Mouse (Mus musculus) kidney, embryonic 15.5 days (tissue): ENCODE measurements around the gene Fam206a. TPM values are rescaled to one million over a fixed set of nuclear protein-coding genes. Genes with fewer than 3 reads are reported as not detected.
A peak's percentile ranks its signal among the peaks of the same experiment; 100 is the strongest.

Experiments
- ATAC-seq: fragments of 200-750 bp; cut with Nextera tagmentation; replicated peaks from 2 replicates; pipeline ENCODE4 v1.8.0; 2017; ENCODE audit warnings: moderate TSS enrichment; ENCODE audit not compliant: low FRiP score
- H3K27ac ChIP-seq: fragments of 300-500 bp; sonication (generic); 2 replicates; pipeline ENCODE4 v1.5.1; 2015; ENCODE audit warnings: mild to moderate bottlenecking, inconsistent platforms
- H3K27me3 ChIP-seq: fragments of 300-500 bp; sonication (generic); 2 replicates; pipeline ENCODE4 v1.6.1; 2015; ENCODE audit warnings: inconsistent platforms
- H3K36me3 ChIP-seq: fragments of 300-500 bp; sonication (generic); 2 replicates; pipeline ENCODE4 v1.6.1; 2015; ENCODE audit warnings: inconsistent platforms
- H3K4me1 ChIP-seq: fragments of 300-500 bp; sonication (generic); 2 replicates; pipeline ENCODE4 v1.6.1; 2015; ENCODE audit warnings: inconsistent platforms
- H3K4me2 ChIP-seq: fragments of 300-500 bp; sonication (generic); 2 replicates; pipeline ENCODE4 v1.6.1; 2015; ENCODE audit warnings: moderate library complexity, mild to moderate bottlenecking, inconsistent platforms
- H3K4me3 ChIP-seq: fragments of 300-500 bp; sonication (generic); replicated peaks from 2 replicates; pipeline ENCODE4 v1.5.1; 2015; ENCODE audit warnings: mild to moderate bottlenecking, inconsistent platforms
- H3K9ac ChIP-seq: fragments of 300-500 bp; sonication (generic); 2 replicates; pipeline ENCODE4 v1.6.1; 2015; ENCODE audit warnings: mild to moderate bottlenecking, inconsistent platforms
- H3K9me3 ChIP-seq: fragments of 300-500 bp; sonication (generic); replicated peaks from 2 replicates; pipeline ENCODE4 v1.6.1; 2016; ENCODE audit warnings: inconsistent platforms
- whole genome bisulfite sequencing: fragments of 180-500 bp; shearing (Covaris S2); methylation state at CpG from one replicate; pipeline ENCODE4 v1.1.7; 2015; ENCODE audit warnings: mixed read lengths; 5-methylcytosine and 5-hydroxymethylcytosine counted together
- polyA plus RNA-seq: library from polyadenylated mRNA; unstranded; fragments of >200 nt; fragmentation: Nextera tagmentation; extraction: Ambion mirVana; gene quantifications from 2 replicates; pipeline ENCODE4 v1.2.1, GENCODE M21; 2015

The Fam206a gene
- 19.8 and 20.4 TPM in 2 replicates for polyA plus RNA-seq

- Histone ChIP-seq H3K4me3 (peak within 1 kb of the TSS; percentile 76), H3K9me3 (no peaks in the 10 kb centered on the region), H3K36me3 (peaks cover 59% of the 10 kb centered on the region), H3K4me1 (peaks cover 25% of the 10 kb centered on the region), H3K27me3 (no peaks in the 10 kb centered on the region), H3K9ac (peak within 1 kb of the TSS; percentile 81), H3K27ac (peak within 1 kb of the TSS; percentile 85), H3K4me2 (peak within 1 kb of the TSS; percentile 76)
- ATAC-seq = peak; percentile 97
- under 1% methylated on average over 70 of the region's 72 CpGs for WGBS
These were observed at the start of gene Fam206a, which contains the start of gene Elp1 for GRCm38 (mm10) chr4:56801907-56802668. Gene Fam206a (plus strand): TSS chr4:56802345. Gene Elp1 (minus strand): TSS chr4:56802331.

GRCm38 (mm10) chr4:56756021-56756420, 46.1 kb upstream of the Fam206a start:
- no peak overlapping the region for H3K9ac ChIP-seq
- no peaks in the 10 kb centered on the region for H3K4me1 ChIP-seq
- H3K4me3 ChIP-seq = no peak overlapping the region
- H3K4me2 ChIP-seq = no peak overlapping the region
- no peak for ATAC-seq
- no peak overlapping the region for H3K27ac ChIP-seq
- peaks cover 96% of the 10 kb centered on the region for H3K36me3 ChIP-seq
- no peaks in the 10 kb centered on the region for H3K9me3 ChIP-seq
- 92% methylated on average over 5 of the region's 5 CpGs for WGBS
- no peaks in the 10 kb centered on the region for H3K27me3 ChIP-seq

GRCm38 (mm10) chr4:56756966-56757600, 45.1 kb upstream of the Fam206a start:
- Histone ChIP-seq H3K27ac (no peak overlapping the region), H3K4me2 (no peak overlapping the region), H3K36me3 (peaks cover 96% of the 10 kb centered on the region), H3K27me3 (no peaks in the 10 kb centered on the region), H3K9ac (no peak overlapping the region), H3K4me3 (no peak overlapping the region), H3K4me1 (no peaks in the 10 kb centered on the region), H3K9me3 (no peaks in the 10 kb centered on the region)
- 92% methylated on average over 10 of the region's 10 CpGs for WGBS
- no peak for ATAC-seq

GRCm38 (mm10) chr4:56757693-56758092, 44.5 kb upstream of the Fam206a start:
- Histone ChIP-seq H3K36me3 (peaks cover 99% of the 10 kb centered on the region), H3K4me2 (no peak overlapping the region)

GRCm38 (mm10) chr4:56767861-56768284, 34.3 kb upstream of the Fam206a start:
- H3K36me3 ChIP-seq = peaks cover 97% of the 10 kb centered on the region
- H3K4me1 ChIP-seq = no peaks in the 10 kb centered on the region
- WGBS = 70% methylated on average over 5 of the region's 5 CpGs
- no peak overlapping the region for H3K4me3 ChIP-seq
- H3K9ac ChIP-seq = no peak overlapping the region
- H3K4me2 ChIP-seq = no peak overlapping the region
- H3K9me3 ChIP-seq = no peaks in the 10 kb centered on the region
- ATAC-seq = no peak
- H3K27ac ChIP-seq = no peak overlapping the region
- no peaks in the 10 kb centered on the region for H3K27me3 ChIP-seq

More at GRCm38 (mm10) chr4:56757693-56758092, 44.5 kb upstream of the Fam206a start:
- no peak overlapping the region for H3K4me3 ChIP-seq
- no peak overlapping the region for H3K27ac ChIP-seq
- WGBS = 100% methylated on average over 1 of the region's 1 CpGs
- ATAC-seq = no peak
- H3K4me1 ChIP-seq = no peaks in the 10 kb centered on the region
- H3K9ac ChIP-seq = no peak overlapping the region
- H3K27me3 ChIP-seq = no peaks in the 10 kb centered on the region
- H3K9me3 ChIP-seq = no peaks in the 10 kb centered on the region

GRCm38 (mm10) chr4:56768913-56769312, 33.2 kb upstream of the Fam206a start:
- H3K36me3 ChIP-seq = peaks cover 97% of the 10 kb centered on the region
- no peak overlapping the region for H3K4me3 ChIP-seq
- 94% methylated on average over 7 of the region's 7 CpGs for WGBS
- H3K27me3 ChIP-seq = no peaks in the 10 kb centered on the region
- no peaks in the 10 kb centered on the region for H3K4me1 ChIP-seq
- H3K27ac ChIP-seq = no peak overlapping the region
- no peaks in the 10 kb centered on the region for H3K9me3 ChIP-seq
- no peak for ATAC-seq
- H3K9ac ChIP-seq = no peak overlapping the region
- H3K4me2 ChIP-seq = no peak overlapping the region

- peaks cover 95% of the 10 kb centered on the region for H3K36me3 ChIP-seq
- H3K27me3 ChIP-seq = no peaks in the 10 kb centered on the region
- no peak overlapping the region for H3K4me3 ChIP-seq
- H3K9me3 ChIP-seq = no peaks in the 10 kb centered on the region
- no peak for ATAC-seq
- H3K9ac ChIP-seq = no peak overlapping the region
- no peaks in the 10 kb centered on the region for H3K4me1 ChIP-seq
- WGBS = 67% methylated on average over 1 of the region's 1 CpGs
- H3K27ac ChIP-seq = no peak overlapping the region
- H3K4me2 ChIP-seq = no peak overlapping the region
These were observed 31.1 kb upstream of the Fam206a start for GRCm38 (mm10) chr4:56771065-56771464.

GRCm38 (mm10) chr4:56791373-56791772, 10.8 kb upstream of the Fam206a start:
- WGBS = 53% methylated on average over 1 of the region's 1 CpGs
- Histone ChIP-seq H3K4me3 (no peak overlapping the region), H3K4me1 (no peaks in the 10 kb centered on the region), H3K27ac (no peak overlapping the region), H3K36me3 (peaks cover 93% of the 10 kb centered on the region), H3K9me3 (no peaks in the 10 kb centered on the region), H3K4me2 (no peak overlapping the region), H3K27me3 (no peaks in the 10 kb centered on the region), H3K9ac (no peak overlapping the region)
- ATAC-seq = no peak

GRCm38 (mm10) chr4:56802669-56803150, 565 bp downstream of the Fam206a start:
- peak; percentile 38; the same call in 1 of the 2 replicates for ATAC-seq
- no peaks in the 10 kb centered on the region for H3K27me3 ChIP-seq
- peaks cover 59% of the 10 kb centered on the region for H3K36me3 ChIP-seq
- peak overlapping the region; percentile 85 for H3K27ac ChIP-seq
- H3K9me3 ChIP-seq = no peaks in the 10 kb centered on the region
- H3K9ac ChIP-seq = peak overlapping the region; percentile 81
- WGBS = 2% methylated on average over 25 of the region's 25 CpGs
- H3K4me2 ChIP-seq = peak overlapping the region; percentile 76
- peaks cover 25% of the 10 kb centered on the region for H3K4me1 ChIP-seq
- peak overlapping the region; percentile 76 for H3K4me3 ChIP-seq

- no peaks in the 10 kb centered on the region for H3K9me3 ChIP-seq
- no peak for ATAC-seq
- 74% methylated on average over 4 of the region's 4 CpGs for WGBS
These were observed 6.9 kb downstream of the Fam206a start for GRCm38 (mm10) chr4:56809050-56809449.

GRCm38 (mm10) chr4:56811642-56812041, 9.5 kb downstream of the Fam206a start:
- no peak overlapping the region for H3K27ac ChIP-seq
- H3K9me3 ChIP-seq = no peaks in the 10 kb centered on the region
- no peak overlapping the region for H3K9ac ChIP-seq
- no peak for ATAC-seq
- 0 out of 2 replicates have a peak, but pooled peaks cover 5% of the 10 kb centered on the region for H3K4me1 ChIP-seq
- 82% methylated on average over 3 of the region's 3 CpGs for WGBS
- peaks cover 46% of the 10 kb centered on the region for H3K36me3 ChIP-seq
- no peak overlapping the region for H3K4me2 ChIP-seq
- no peaks in the 10 kb centered on the region for H3K27me3 ChIP-seq
- no peak overlapping the region for H3K4me3 ChIP-seq

More at GRCm38 (mm10) chr4:56809050-56809449, 6.9 kb downstream of the Fam206a start:
- no peak overlapping the region for H3K4me2 ChIP-seq
- H3K27ac ChIP-seq = no peak overlapping the region
- H3K9ac ChIP-seq = no peak overlapping the region
- H3K36me3 ChIP-seq = peaks cover 57% of the 10 kb centered on the region
- H3K4me3 ChIP-seq = no peak overlapping the region
- H3K4me1 ChIP-seq = no peaks in the 10 kb centered on the region
- no peaks in the 10 kb centered on the region for H3K27me3 ChIP-seq

GRCm38 (mm10) chr4:56812096-56812495, 10.0 kb downstream of the Fam206a start:
- Histone ChIP-seq H3K9me3 (no peaks in the 10 kb centered on the region), H3K4me3 (no peak overlapping the region), H3K4me1 (0 out of 2 replicates have a peak, but pooled peaks cover 5% of the 10 kb centered on the region), H3K9ac (no peak overlapping the region), H3K27me3 (no peaks in the 10 kb centered on the region), H3K27ac (no peak overlapping the region), H3K36me3 (peaks cover 46% of the 10 kb centered on the region), H3K4me2 (no peak overlapping the region)
- 79% methylated on average over 4 of the region's 4 CpGs for WGBS
- no peak for ATAC-seq
